Mouse (Mus musculus) heart, postnatal 0 days (tissue): ENCODE results near the gene Fam198b. TPM values are rescaled to one million over a fixed set of nuclear protein-coding genes. Genes with fewer than 3 reads are reported as not detected.

Source experiments
- ATAC-seq: fragments of 200-750 bp; cut with Nextera tagmentation; 2 replicates; pipeline ENCODE4 v1.8.0; 2017; ENCODE audit warnings: low read depth, moderate number of reproducible peaks, moderate library complexity; ENCODE audit not compliant: insufficient read depth
- DNase-seq: peaks from one replicate; pipeline ENCODE4 v3.0.0-alpha.2; 2016; ENCODE audit warnings: low spot score
- H3K27ac ChIP-seq: fragments of 300-500 bp; sonication (generic); 2 replicates; pipeline ENCODE4 v1.5.1; 2014; ENCODE audit warnings: low read depth, mild to moderate bottlenecking
- H3K27me3 ChIP-seq: fragments of 300-500 bp; sonication (generic); 2 replicates; pipeline ENCODE4 v1.6.1; 2014; ENCODE audit warnings: low read length, mixed read lengths; ENCODE audit not compliant: control insufficient read depth, insufficient read depth
- H3K36me3 ChIP-seq: fragments of 300-500 bp; sonication (generic); replicated peaks from 2 replicates; pipeline ENCODE4 v1.6.1; 2014; ENCODE audit warnings: low read length, mixed read lengths; ENCODE audit not compliant: control insufficient read depth, insufficient read depth
- H3K4me1 ChIP-seq: fragments of 300-500 bp; sonication (generic); 2 replicates; pipeline ENCODE4 v1.6.1; 2014; ENCODE audit warnings: antibody characterized with exemption; ENCODE audit not compliant: control insufficient read depth, insufficient read depth
- H3K4me2 ChIP-seq: fragments of 300-500 bp; sonication (generic); 2 replicates; pipeline ENCODE4 v1.6.1; 2014; ENCODE audit warnings: low read depth, mild to moderate bottlenecking, low read length, moderate library complexity
- H3K4me3 ChIP-seq: fragments of 300-500 bp; sonication (generic); 2 replicates; pipeline ENCODE4 v1.5.1; 2014; ENCODE audit warnings: low read depth, low read length
- H3K9ac ChIP-seq: fragments of 300-500 bp; sonication (generic); replicated peaks from 2 replicates; pipeline ENCODE4 v1.6.1; 2014; ENCODE audit warnings: low read depth, low read length, mixed read lengths
- H3K9me3 ChIP-seq: fragments of 300-500 bp; sonication (generic); replicated peaks from 2 replicates; pipeline ENCODE4 v1.6.1; 2016; ENCODE audit warnings: low read length; ENCODE audit not compliant: control insufficient read depth
- CTCF ChIP-seq: IDR thresholded peaks from 2 replicates; pipeline ENCODE4 v1.5.1; 2016; ENCODE audit warnings: antibody characterized with exemption, control low read depth, low read depth
- EP300 ChIP-seq: IDR thresholded peaks from 2 replicates; pipeline ENCODE4 v1.6.1; 2016; ENCODE audit warnings: antibody characterized with exemption, low read depth
- WGBS: fragments of 180-500 bp; shearing (Covaris S2); extraction: QIAGEN DNeasy Blood & Tissue Kit; methylation state at CpG from one replicate; pipeline ENCODE4 v1.1.7; 2014; 5-methylcytosine and 5-hydroxymethylcytosine counted together
- polyA plus RNA-seq: library from polyadenylated mRNA; unstranded; fragments of >200 nt; fragmentation: Nextera tagmentation; extraction: Ambion mirVana; gene quantifications from 2 replicates; pipeline ENCODE4 v1.2.1, GENCODE M21; 2015
- total RNA-seq: library from RNA; depleted of rRNA; stranded (reverse); fragments of >200 nt; gene quantifications from 2 replicates; pipeline ENCODE4 v1.2.3, GENCODE M21; 2014; ENCODE audit warnings: low replicate concordance; rRNA removed

The Fam198b gene
- total and polyA plus RNA-seq, 2 experiments from 2014 or later = 51.9 to 114 TPM

DNA sequence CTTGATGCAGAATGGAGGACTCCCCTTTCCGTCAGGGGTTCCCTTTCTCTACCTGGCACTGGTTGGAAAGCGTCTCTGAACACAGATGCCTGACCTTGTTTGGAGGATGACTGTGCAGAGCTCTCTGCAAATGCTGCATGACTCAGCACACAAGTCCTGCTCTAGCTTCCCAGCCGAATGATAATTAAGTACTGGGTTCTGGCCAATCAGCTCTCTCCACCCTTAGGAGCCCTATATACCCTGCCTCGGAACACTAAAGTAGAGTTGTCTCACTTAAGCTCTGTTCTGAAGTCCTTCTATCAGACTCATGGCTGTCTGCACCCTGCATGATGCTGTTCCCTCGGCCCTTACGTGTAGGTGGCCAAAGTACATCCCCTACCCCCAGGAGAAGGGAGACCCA lies 111.4 kb downstream of the Fam198b start:
- H3K27me3 ChIP-seq = no peaks in the 10 kb centered on the region
- no peak overlapping the region for H3K4me2 ChIP-seq
- no peaks in the 10 kb centered on the region for H3K9me3 ChIP-seq
- H3K27ac ChIP-seq = peak overlapping the region; percentile 9; the same call in 1 of the 2 replicates
- ATAC-seq (peak; percentile 50), DNase-seq (peak; percentile 60)
- H3K4me1 ChIP-seq = peaks cover 18% of the 10 kb centered on the region; the same call in 1 of the 2 replicates
- WGBS = 57% methylated on average over 6 of the region's 6 CpGs
- H3K36me3 ChIP-seq = no peaks in the 10 kb centered on the region
- no peak overlapping the region for H3K4me3 ChIP-seq
- no peak overlapping the region for H3K9ac ChIP-seq
- TF ChIP-seq CTCF = no peak
- TF ChIP-seq EP300 = no peak

Other genes with a start within 250 kb of the Fam198b start
- 18.4 and 27.6 TPM in 2 replicates for gene Rxfp1, start 146.7 kb upstream of the Fam198b start, total RNA-seq
- 5.4 and 6.3 TPM in 2 replicates for gene Rxfp1, start 146.7 kb upstream of the Fam198b start, polyA plus RNA-seq
- 7.9 and 15.1 TPM in 2 replicates for gene Tmem144, start 31.8 kb upstream of the Fam198b start, total RNA-seq
- gene Tmem144, start 31.8 kb upstream of the Fam198b start, polyA plus RNA-seq = 11.3 and 12.2 TPM in 2 replicates